ENCODE assay signal across 8 mouse cellular contexts in the genomic region with DNA sequence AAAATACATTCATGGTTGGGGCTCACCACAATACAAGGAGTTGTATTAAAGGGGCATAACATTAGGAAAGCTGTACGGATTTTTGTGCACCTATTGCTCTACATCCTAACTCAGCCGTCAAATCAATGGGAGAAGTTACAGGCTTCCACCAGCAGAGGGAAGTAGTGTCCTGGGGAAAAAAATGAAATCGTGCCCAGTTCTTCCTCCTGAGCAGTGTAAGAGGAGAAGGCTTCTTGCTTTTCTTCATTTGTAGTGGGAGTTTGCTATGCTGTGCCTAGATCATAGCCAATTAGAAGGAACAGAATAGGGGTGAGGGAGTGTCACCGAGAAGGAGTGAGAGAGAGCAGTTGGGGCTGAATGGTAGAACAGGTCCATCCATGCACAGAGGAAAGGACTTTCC.
DNase-seq lines count a peak whose midpoint lies in the region; ATAC-seq lines count a peak whose summit lies in the region.

No protein-coding gene starts in this region.

- H3K36me3 ChIP-seq in midbrain, embryonic 11.5 days (ENCODE audit: control insufficient read depth, insufficient read depth, low read length) = no peaks in the 10 kb centered on the region
- H3K36me3 ChIP-seq in stomach, embryonic 14.5 days (ENCODE audit: control insufficient read depth, insufficient read depth, low read length) = no peaks in the 10 kb centered on the region

- H3K4me3 ChIP-seq in midbrain, embryonic 11.5 days (ENCODE audit: low read depth, low read length) = no peak overlapping the region
- H3K4me3 ChIP-seq in stomach, embryonic 14.5 days (ENCODE audit: low read depth, low read length) = no peak overlapping the region

- H3K9me3 ChIP-seq in midbrain, embryonic 11.5 days (ENCODE audit: control insufficient read depth, low read length) = no peaks in the 10 kb centered on the region; the same call in 1 of the 2 replicates
- H3K9me3 ChIP-seq in stomach, embryonic 14.5 days (ENCODE audit: control insufficient read depth, low read depth, low read length) = no peaks in the 10 kb centered on the region

- peak; percentile 54 for DNase-seq in A20 (ENCODE audit: low read depth, low spot score)
- peak; percentile 41 for DNase-seq in adrenal gland, adult 2 months
- DNase-seq in embryo, embryonic 9.5 days (ENCODE audit: extremely low spot score) = peak; percentile 66
- DNase-seq in gastrocnemius, postnatal 4 days (ENCODE audit: low spot score in 2 of 2) = peak; percentile 19 to 39
- DNase-seq in kidney, adult 18-20 months = peak; percentile 47
- DNase-seq in left cerebral cortex, postnatal 36 days (ENCODE audit: low spot score in 2 of 2) = peak; percentile 32 to 58
- peak; percentile 92 for DNase-seq in midbrain, embryonic 11.5 days (ENCODE audit: low spot score, missing footprints)

- WGBS in midbrain, embryonic 11.5 days = 24% methylated on average over 4 of the region's 4 CpGs
- WGBS in stomach, embryonic 14.5 days = 16% methylated on average over 4 of the region's 4 CpGs

- H3K4me2 ChIP-seq in midbrain, embryonic 11.5 days = no peak overlapping the region
- no peak overlapping the region for H3K4me2 ChIP-seq in stomach, embryonic 14.5 days (replicated peaks; ENCODE audit: low read depth, low read length)

- H3K27me3 ChIP-seq in midbrain, embryonic 11.5 days (ENCODE audit: control insufficient read depth, insufficient read depth, low read length) = no peaks in the 10 kb centered on the region
- H3K27me3 ChIP-seq in stomach, embryonic 14.5 days (ENCODE audit: control insufficient read depth, insufficient read depth, low read length) = no peaks in the 10 kb centered on the region

- intact Hi-C loops in left cerebral cortex, postnatal 36 days (cut with DNase I) = loop anchor here (2.0 to 10.0 kb wide), 3 partner anchors 151 to 635 kb away; partner anchors contain the start of gene Cpox

- H3K27ac ChIP-seq in midbrain, embryonic 11.5 days (ENCODE audit: low read depth, low read length) = no peak overlapping the region
- no peak overlapping the region for H3K27ac ChIP-seq in stomach, embryonic 14.5 days (ENCODE audit: low read length)

- no peak overlapping the region for H3K9ac ChIP-seq in midbrain, embryonic 11.5 days (ENCODE audit: low read length)
- H3K9ac ChIP-seq in stomach, embryonic 14.5 days (replicated peaks; ENCODE audit: low read depth, low read length) = no peak overlapping the region

- no peaks in the 10 kb centered on the region for H3K4me1 ChIP-seq in midbrain, embryonic 11.5 days (ENCODE audit: control insufficient read depth, insufficient read depth, low read length)
- no peaks in the 10 kb centered on the region for H3K4me1 ChIP-seq in stomach, embryonic 14.5 days (ENCODE audit: control insufficient read depth, insufficient read depth, low read length)

- ATAC-seq in midbrain, embryonic 11.5 days (ENCODE audit: low FRiP score) = peak; percentile 73
- ATAC-seq in stomach, embryonic 14.5 days (ENCODE audit: insufficient number of reproducible peaks, insufficient read depth, low FRiP score, low read depth) = peak; percentile 86

Comparison
In these comparisons a context has a peak if more than half of its experiments do, and no peak if none do; other contexts are left out.
1. DNase-seq: peak in every context shown above with its lines; median percentile 92 in midbrain, embryonic 11.5 days; 66 in embryo, embryonic 9.5 days; 54 in A20; 47 in kidney, adult 18-20 months; 45 in left cerebral cortex, postnatal 36 days; 41 in adrenal gland, adult 2 months; 29 in gastrocnemius, postnatal 4 days.